Mouse (Mus musculus) adrenal gland, postnatal 25 days (tissue): Measurements from ENCODE around the gene Ankrd45. TPM values are rescaled to one million over a fixed set of nuclear protein-coding genes. Genes with fewer than 3 reads are reported as not detected.
"Not testable (repeated sequence)": the region's sequence is repeated elsewhere in the genome, so short reads cannot be mapped to it uniquely, and the experiment has no call there.

Source experiments
- DNase-seq: peaks from one replicate; pipeline ENCODE4 v3.0.0; 2021; ENCODE audit warnings: mixed read lengths
- total RNA-seq: library from RNA; stranded (reverse); gene quantifications from 2 replicates; pipeline ENCODE4 v1.2.3, GENCODE M21; 2021

Gene Ankrd45
- total RNA-seq, 1 experiment from 2014 or later, result 4.9 TPM

GRCm38 (mm10) chr1:161185431-161185830 is 42.9 kb downstream of the Ankrd45 start:
- DNase-seq, result no peak

- no peak for DNase-seq
Observed at GRCm38 (mm10) chr1:161190253-161190910, 47.9 kb downstream of the Ankrd45 start.

DNA sequence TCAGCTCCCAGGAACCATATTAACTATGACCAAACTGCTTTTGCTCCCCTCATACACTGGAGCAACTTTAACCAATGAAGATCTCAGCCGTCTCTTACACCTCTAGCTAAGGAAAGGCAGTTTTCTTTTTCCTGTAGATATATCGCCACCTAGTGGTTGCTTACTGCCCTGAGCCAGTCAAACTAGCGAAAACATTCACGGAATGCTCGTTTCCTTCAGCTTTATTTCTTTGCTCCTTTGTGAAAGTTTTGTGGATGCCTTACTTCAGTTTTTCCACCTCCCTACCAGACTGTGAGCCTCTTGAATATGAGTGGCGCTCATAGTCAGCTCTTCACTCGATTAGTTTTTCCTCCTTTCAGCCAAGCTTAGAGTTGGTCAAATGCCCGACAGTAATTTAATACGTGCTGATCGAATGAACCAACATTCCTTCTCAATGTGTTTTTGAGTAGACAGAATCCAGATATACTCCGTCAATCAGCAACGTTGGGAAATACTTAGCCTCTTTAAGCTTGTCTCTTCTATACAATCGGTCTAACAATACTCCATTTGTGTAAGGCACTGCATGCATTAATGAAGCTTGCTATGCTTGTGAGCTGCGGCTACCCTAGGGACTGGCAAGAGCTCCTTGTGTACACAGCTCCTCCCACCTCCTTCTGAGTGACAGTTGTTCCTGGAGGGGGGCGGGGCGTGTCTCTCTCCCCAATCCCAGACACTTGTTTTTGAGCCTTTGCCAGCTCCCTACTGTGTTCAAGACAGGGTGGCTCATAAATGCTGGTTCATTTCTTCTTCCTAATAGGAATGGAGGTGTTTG is 53.3 kb downstream of the Ankrd45 start:
- DNase-seq, result peak; percentile 76

DNA sequence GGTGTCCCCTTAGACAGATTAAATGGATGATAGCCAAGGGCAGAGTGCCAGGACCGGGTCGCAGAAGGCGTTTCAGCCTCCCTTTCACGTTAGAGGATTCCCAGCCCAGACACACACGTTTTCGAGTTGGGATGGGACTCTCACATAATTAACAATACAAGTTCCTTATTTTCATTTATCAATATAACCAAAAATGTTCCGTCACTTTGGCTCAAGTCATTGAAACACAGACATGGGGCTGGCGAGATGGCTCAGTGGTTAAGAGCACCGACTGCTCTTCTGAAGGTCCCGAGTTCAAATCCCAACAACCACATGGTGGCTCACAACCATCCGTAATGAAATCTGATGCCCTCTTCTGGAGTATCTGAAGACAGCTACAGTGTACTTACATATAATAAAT is 53.9 kb downstream of the Ankrd45 start:
- not testable (repeated sequence) for DNase-seq

DNA sequence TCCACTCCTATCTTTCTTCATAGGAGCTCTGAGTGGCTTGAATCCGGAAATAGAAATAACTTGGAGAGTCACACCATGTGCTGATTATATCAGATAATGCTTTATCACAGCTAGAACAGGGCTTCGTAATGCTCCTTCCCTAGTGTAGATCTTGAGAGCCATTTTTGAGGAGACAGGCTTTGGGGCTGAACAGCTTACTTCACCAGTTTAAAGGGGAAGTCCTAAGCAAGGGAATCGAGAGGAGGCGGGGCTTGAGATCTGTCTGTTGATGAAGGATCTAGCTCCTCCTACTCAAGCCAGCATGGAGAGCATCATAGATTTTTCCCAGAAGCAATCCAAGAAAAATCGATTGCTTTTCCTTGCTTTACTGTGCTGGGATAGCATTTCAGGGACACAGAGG is 57.4 kb downstream of the Ankrd45 start:
- DNase-seq, result no peak

DNA sequence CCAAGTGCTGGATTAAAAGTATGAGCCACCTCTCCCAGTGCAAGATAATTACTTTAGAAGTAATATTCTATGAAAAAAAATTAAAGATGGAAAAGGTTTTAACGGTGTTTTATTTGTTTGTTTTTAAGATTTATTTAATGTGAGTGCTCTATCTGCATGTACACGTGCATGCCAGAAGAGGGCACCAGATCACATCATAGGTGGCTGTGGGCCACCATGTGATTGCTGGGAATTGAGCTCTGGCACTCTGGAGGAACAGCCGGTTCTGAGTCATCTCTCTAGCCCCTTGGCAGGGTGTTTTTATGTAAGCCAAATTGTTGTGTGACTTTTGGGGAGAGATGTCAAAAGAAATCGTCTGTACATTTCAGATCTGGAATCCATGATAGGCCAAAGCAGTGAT is 72.0 kb downstream of the Ankrd45 start:
- DNase-seq, result peak; percentile 21

- no peak for DNase-seq
Observed at GRCm38 (mm10) chr1:161219816-161220215, 77.3 kb downstream of the Ankrd45 start.

Other genes with a start within 250 kb of the Ankrd45 start
- 46.7 and 50.2 TPM in 2 replicates for gene Rc3h1, start 236.3 kb upstream of the Ankrd45 start, total RNA-seq
- gene Serpinc1, start 164.1 kb upstream of the Ankrd45 start, total RNA-seq, result 1.2 and 32.6 TPM in 2 replicates
- gene Zbtb37, start 107.8 kb upstream of the Ankrd45 start, total RNA-seq, result 13.8 and 27.0 TPM in 2 replicates
- 33.6 and 35.1 TPM in 2 replicates for gene Dars2, start 72.0 kb upstream of the Ankrd45 start, total RNA-seq
- gene Cenpl, start 72.0 kb upstream of the Ankrd45 start, total RNA-seq, result 4.3 and 5.2 TPM in 2 replicates
- gene Klhl20, start 11.2 kb upstream of the Ankrd45 start, total RNA-seq, result 19.3 and 22.0 TPM in 2 replicates
- not detected in 2 replicates for gene Tex50, start 16.6 kb downstream of the Ankrd45 start, total RNA-seq
- gene Prdx6, start 108.5 kb downstream of the Ankrd45 start, total RNA-seq, result 485 and 567 TPM in 2 replicates